Mouse (Mus musculus) kidney, postnatal 0 days (tissue): ENCODE data around the gene Lifr. TPM values are rescaled to one million over a fixed set of nuclear protein-coding genes. Genes with fewer than 3 reads are reported as not detected.
A peak's percentile ranks its signal among the peaks of the same experiment; 100 is the strongest.

Experiments used
- ATAC-seq: fragments of 200-750 bp; cut with Nextera tagmentation; replicated peaks from 2 replicates; pipeline ENCODE4 v1.8.0; 2017; ENCODE audit warnings: low read depth, moderate number of reproducible peaks, moderate TSS enrichment, moderate library complexity; ENCODE audit not compliant: low FRiP score
- DNase-seq: peaks from one replicate; pipeline ENCODE4 v3.0.0-alpha.2; 2016; ENCODE audit warnings: low spot score
- H3K27ac ChIP-seq: fragments of 300-500 bp; sonication (generic); 2 replicates; pipeline ENCODE4 v1.5.1; 2014; ENCODE audit warnings: mild to moderate bottlenecking
- H3K27me3 ChIP-seq: fragments of 300-500 bp; sonication (generic); 2 replicates; pipeline ENCODE4 v1.6.1; 2014; ENCODE audit warnings: low read length, mixed read lengths; ENCODE audit not compliant: insufficient read depth
- H3K36me3 ChIP-seq: fragments of 300-500 bp; sonication (generic); 2 replicates; pipeline ENCODE4 v1.6.1; 2014; ENCODE audit warnings: low read length, mixed read lengths; ENCODE audit not compliant: insufficient read depth
- H3K4me1 ChIP-seq: fragments of 300-500 bp; sonication (generic); replicated peaks from 2 replicates; pipeline ENCODE4 v1.6.1; 2014; ENCODE audit warnings: antibody characterized with exemption, low read length, mixed read lengths; ENCODE audit not compliant: insufficient read depth
- H3K4me2 ChIP-seq: fragments of 300-500 bp; sonication (generic); 2 replicates; pipeline ENCODE4 v1.6.1; 2014; ENCODE audit warnings: mild to moderate bottlenecking, low read length, moderate library complexity, mixed read lengths
- H3K4me3 ChIP-seq: fragments of 300-500 bp; sonication (generic); replicated peaks from 2 replicates; pipeline ENCODE4 v1.5.1; 2014; ENCODE audit warnings: low read depth, low read length
- H3K9ac ChIP-seq: fragments of 300-500 bp; sonication (generic); 2 replicates; pipeline ENCODE4 v1.6.1; 2014; ENCODE audit warnings: low read depth, low read length
- H3K9me3 ChIP-seq: fragments of 300-500 bp; sonication (generic); replicated peaks from 2 replicates; pipeline ENCODE4 v1.6.1; 2016; ENCODE audit warnings: low read length, inconsistent platforms, mixed read lengths
- CTCF ChIP-seq: IDR thresholded peaks from 2 replicates; pipeline ENCODE4 v1.5.1; 2016; ENCODE audit warnings: antibody characterized with exemption, low read depth, mild to moderate bottlenecking, moderate library complexity
- WGBS: fragments of 180-500 bp; shearing (Covaris S2); extraction: QIAGEN DNeasy Blood & Tissue Kit; methylation state at CpG from one replicate; pipeline ENCODE4 v1.1.7; 2014; 5-methylcytosine and 5-hydroxymethylcytosine counted together
- polyA plus RNA-seq: library from polyadenylated mRNA; unstranded; fragments of >200 nt; fragmentation: Nextera tagmentation; extraction: Ambion mirVana; gene quantifications from 2 replicates; pipeline ENCODE4 v1.2.1, GENCODE M21; 2015

The Lifr gene
- polyA plus RNA-seq, 1 experiment from 2014 or later = 21.2 TPM

- H3K4me1 ChIP-seq = peaks cover 21% of the 10 kb centered on the region
- no peaks in the 10 kb centered on the region for H3K9me3 ChIP-seq
- H3K36me3 ChIP-seq = no peaks in the 10 kb centered on the region
- DNase-seq (no peak), ATAC-seq (no peak)
- H3K4me2 ChIP-seq = no peak overlapping the region
- WGBS = 52% methylated on average over 8 of the region's 8 CpGs
- H3K27ac ChIP-seq = no peak overlapping the region
- H3K9ac ChIP-seq = no peak overlapping the region
- no peaks in the 10 kb centered on the region for H3K27me3 ChIP-seq
- TF ChIP-seq CTCF = no peak
- H3K4me3 ChIP-seq = no peak overlapping the region
Measured at GRCm38 (mm10) chr15:7146529-7146928, 56.1 kb downstream of the Lifr start.

GRCm38 (mm10) chr15:7149796-7150195 lies 59.4 kb downstream of the Lifr start:
- Histone ChIP-seq H3K27ac (no peak overlapping the region), H3K36me3 (no peaks in the 10 kb centered on the region), H3K9me3 (no peaks in the 10 kb centered on the region), H3K4me1 (peaks cover 22% of the 10 kb centered on the region), H3K4me3 (no peak overlapping the region), H3K4me2 (no peak overlapping the region), H3K27me3 (no peaks in the 10 kb centered on the region), H3K9ac (no peak overlapping the region)
- no peak for TF ChIP-seq CTCF
- ATAC-seq (no peak), DNase-seq (no peak)
- 81% methylated on average over 18 of the region's 18 CpGs for WGBS

GRCm38 (mm10) chr15:7150591-7150990 lies 60.2 kb downstream of the Lifr start:
- Histone ChIP-seq H3K36me3 (no peaks in the 10 kb centered on the region), H3K27ac (no peak overlapping the region), H3K4me1 (peaks cover 14% of the 10 kb centered on the region), H3K9me3 (no peaks in the 10 kb centered on the region), H3K9ac (no peak overlapping the region), H3K4me2 (no peak overlapping the region), H3K27me3 (no peaks in the 10 kb centered on the region), H3K4me3 (no peak overlapping the region)
- TF ChIP-seq CTCF = no peak
- no peak for DNase-seq
- WGBS = 77% methylated on average over 9 of the region's 9 CpGs
- ATAC-seq = no peak

GRCm38 (mm10) chr15:7152116-7152760 lies 61.8 kb downstream of the Lifr start:
- WGBS = 66% methylated on average over 10 of the region's 10 CpGs
- Histone ChIP-seq H3K4me1 (peaks cover 10% of the 10 kb centered on the region), H3K27ac (peak overlapping the region; percentile 34; the same call in 1 of the 2 replicates), H3K27me3 (no peaks in the 10 kb centered on the region), H3K4me2 (no peak overlapping the region), H3K9ac (no peak overlapping the region), H3K9me3 (no peaks in the 10 kb centered on the region), H3K36me3 (peaks cover 4% of the 10 kb centered on the region; the same call in 1 of the 2 replicates), H3K4me3 (no peak overlapping the region)
- no peak for DNase-seq
- no peak for TF ChIP-seq CTCF
- ATAC-seq = 0 out of 2 replicates have a peak, but pooled peaks have one; percentile 9

- Histone ChIP-seq H3K4me2 (no peak overlapping the region), H3K4me3 (no peak overlapping the region), H3K9ac (no peak overlapping the region), H3K36me3 (peaks cover 18% of the 10 kb centered on the region), H3K9me3 (no peaks in the 10 kb centered on the region), H3K27ac (no peak overlapping the region), H3K4me1 (peaks cover 10% of the 10 kb centered on the region), H3K27me3 (no peaks in the 10 kb centered on the region)
- peak; percentile 61 for DNase-seq
- no peak for ATAC-seq
- TF ChIP-seq CTCF = no peak
- WGBS = 66% methylated on average over 15 of the region's 15 CpGs
Measured at GRCm38 (mm10) chr15:7154010-7154736, 63.8 kb downstream of the Lifr start.

GRCm38 (mm10) chr15:7154737-7155090 lies 64.3 kb downstream of the Lifr start:
- peaks cover 24% of the 10 kb centered on the region for H3K36me3 ChIP-seq
- H3K9me3 ChIP-seq = no peaks in the 10 kb centered on the region
- H3K27ac ChIP-seq = no peak overlapping the region
- no peak overlapping the region for H3K9ac ChIP-seq
- TF ChIP-seq CTCF = no peak
- no peak overlapping the region for H3K4me3 ChIP-seq
- H3K27me3 ChIP-seq = no peaks in the 10 kb centered on the region
- no peak overlapping the region for H3K4me2 ChIP-seq
- 67% methylated on average over 7 of the region's 7 CpGs for WGBS
- DNase-seq (no peak), ATAC-seq (no peak)
- H3K4me1 ChIP-seq = peaks cover 10% of the 10 kb centered on the region
